ENCODE assay signal across 28 mouse cellular contexts in the genomic region with DNA sequence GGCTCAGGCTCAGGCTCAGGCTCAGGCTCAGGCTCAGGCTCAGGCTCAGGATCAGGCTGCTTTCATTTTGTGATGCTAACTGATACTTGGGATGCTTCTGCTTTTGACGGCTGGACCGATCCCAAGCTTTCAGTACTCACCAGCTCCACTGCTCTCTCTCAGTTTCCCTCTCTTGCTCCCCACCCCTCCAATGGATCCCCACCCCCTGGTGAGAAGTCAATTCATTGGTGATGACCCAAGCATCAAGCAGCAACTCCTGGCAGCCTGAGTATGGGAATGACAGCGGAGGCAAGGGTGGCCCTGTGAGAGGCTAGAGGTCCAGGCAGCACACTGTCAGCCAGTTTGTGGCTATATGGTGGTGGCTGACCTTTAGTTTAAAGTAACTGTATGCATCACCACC.
"Had no signal": no experiment of that assay in that cellular context is flagged by ENCODE, and none has a peak within 500 bp of the region (broad histone marks: within the 10 kb centered on the region; RNA-seq: fewer than 3 reads in every experiment).

No protein-coding gene starts in this region.

- H3K27me3 ChIP-seq: heart, embryonic 12.5 days; hindbrain, embryonic 12.5 days; intestine, embryonic 15.5 days; limb, embryonic 13.5 days; liver, embryonic 13.5 days; liver, embryonic 15.5 days had no signal

- H3K27ac ChIP-seq: gastrocnemius, adult 2 months; heart, embryonic 10.5 days; hindbrain, embryonic 10.5 days; hindbrain, embryonic 12.5 days; hindbrain, embryonic 14.5 days; intestine, embryonic 15.5 days; liver, embryonic 13.5 days; liver, embryonic 15.5 days had no signal

- H3K36me3 ChIP-seq: intestine, embryonic 15.5 days; liver, embryonic 13.5 days; liver, embryonic 15.5 days had no signal

- H3K9me3 ChIP-seq: intestine, embryonic 15.5 days; liver, embryonic 13.5 days; liver, embryonic 15.5 days had no signal

- H3K4me2 ChIP-seq: heart, embryonic 12.5 days; hindbrain, embryonic 12.5 days; hindbrain, embryonic 14.5 days; intestine, embryonic 15.5 days; limb, embryonic 13.5 days; liver, embryonic 11.5 days; liver, embryonic 13.5 days; liver, embryonic 15.5 days had no signal

- H3K4me1 ChIP-seq: intestine, embryonic 15.5 days; liver, embryonic 15.5 days had no signal

- H3K4me3 ChIP-seq: gastrocnemius, adult 2 months; heart, embryonic 10.5 days; heart, embryonic 12.5 days; hindbrain, embryonic 10.5 days; hindbrain, embryonic 12.5 days; intestine, embryonic 15.5 days; limb, embryonic 13.5 days; liver, embryonic 13.5 days; liver, embryonic 15.5 days had no signal

- H3K9ac ChIP-seq: heart, embryonic 12.5 days; hindbrain, embryonic 12.5 days; hindbrain, embryonic 14.5 days; intestine, embryonic 15.5 days; limb, embryonic 13.5 days; liver, embryonic 13.5 days; liver, embryonic 15.5 days; liver, postnatal 0 days had no signal

- ATAC-seq: hindbrain, embryonic 16.5 days; inflammation-experienced regulatory T-cells, adult 6 months; intestine, embryonic 15.5 days; intestine, postnatal 0 days; liver, postnatal 0 days had no signal

- DNase-seq: gastrocnemius, adult 2 months; gastrocnemius, postnatal 10 days; gastrocnemius, postnatal 25 days; heart, adult 18-20 months; heart, postnatal 10 days; heart, postnatal 4 days; kidney, adult 18-20 months; kidney, adult 8-10 months; kidney, postnatal 10 days; kidney, postnatal 25 days; kidney, postnatal 4 days; layer of hippocampus, adult 9-11 months; layer of hippocampus, postnatal 36 days; liver; liver, embryonic 13.5 days; liver, postnatal 0 days had no signal
